Mouse (Mus musculus) hindbrain, postnatal 0 days (tissue): ENCODE data around the gene Rbm24. TPM values are rescaled to one million over a fixed set of nuclear protein-coding genes. Genes with fewer than 3 reads are reported as not detected.

ENCODE experiments used
- ATAC-seq: fragments of 200-750 bp; cut with Nextera tagmentation; 2 replicates; pipeline ENCODE4 v1.8.0; 2017; ENCODE audit warnings: mild to moderate bottlenecking, moderate TSS enrichment, moderate library complexity
- DNase-seq: peaks from one replicate; pipeline ENCODE4 v3.0.0-alpha.2; 2015; ENCODE audit warnings: low spot score
- H3K27ac ChIP-seq: fragments of 300-500 bp; sonication (generic); 2 replicates; pipeline ENCODE4 v1.5.1; 2014; ENCODE audit warnings: mild to moderate bottlenecking
- H3K27me3 ChIP-seq: fragments of 300-500 bp; sonication (generic); 2 replicates; pipeline ENCODE4 v1.6.1; 2014; ENCODE audit warnings: low read length, mixed read lengths; ENCODE audit not compliant: insufficient read depth
- H3K36me3 ChIP-seq: fragments of 300-500 bp; sonication (generic); 2 replicates; pipeline ENCODE4 v1.6.1; 2014; ENCODE audit warnings: low read length, mixed read lengths; ENCODE audit not compliant: insufficient read depth
- H3K4me1 ChIP-seq: fragments of 300-500 bp; sonication (generic); 2 replicates; pipeline ENCODE4 v1.6.1; 2014; ENCODE audit warnings: antibody characterized with exemption, low read length, mixed read lengths; ENCODE audit not compliant: insufficient read depth
- H3K4me2 ChIP-seq: fragments of 300-500 bp; sonication (generic); 2 replicates; pipeline ENCODE4 v1.6.1; 2014; ENCODE audit warnings: low read depth, mild to moderate bottlenecking, low read length, moderate library complexity, mixed read lengths
- H3K4me3 ChIP-seq: fragments of 300-500 bp; sonication (generic); 2 replicates; pipeline ENCODE4 v1.5.1; 2014; ENCODE audit warnings: low read length
- H3K9ac ChIP-seq: fragments of 300-500 bp; sonication (generic); replicated peaks from 2 replicates; pipeline ENCODE4 v1.6.1; 2014; ENCODE audit warnings: mild to moderate bottlenecking, low read length, moderate library complexity, mixed read lengths
- H3K9me3 ChIP-seq: fragments of 300-500 bp; sonication (generic); 2 replicates; pipeline ENCODE4 v1.6.1; 2016; ENCODE audit warnings: low read length, mixed read lengths
- CTCF ChIP-seq: IDR thresholded peaks from 2 replicates; pipeline ENCODE4 v1.5.1; 2016; ENCODE audit warnings: antibody characterized with exemption, control low read depth, low read depth
- WGBS: fragments of 180-500 bp; shearing (Covaris S2); extraction: QIAGEN DNeasy Blood & Tissue Kit; methylation state at CpG from one replicate; pipeline ENCODE4 v1.1.7; 2014; 5-methylcytosine and 5-hydroxymethylcytosine counted together
- polyA plus RNA-seq: library from polyadenylated mRNA; unstranded; fragments of >200 nt; fragmentation: Nextera tagmentation; extraction: Ambion mirVana; gene quantifications from 2 replicates; pipeline ENCODE4 v1.2.1, GENCODE M21; 2015
- total RNA-seq: library from RNA; depleted of rRNA; stranded (reverse); fragments of >200 nt; gene quantifications from 2 replicates; pipeline ENCODE4 v1.2.3, GENCODE M21; 2014; rRNA removed

Rbm24 gene
- total and polyA plus RNA-seq, 2 experiments from 2014 or later = 1.9 to 22.1 TPM

DNA sequence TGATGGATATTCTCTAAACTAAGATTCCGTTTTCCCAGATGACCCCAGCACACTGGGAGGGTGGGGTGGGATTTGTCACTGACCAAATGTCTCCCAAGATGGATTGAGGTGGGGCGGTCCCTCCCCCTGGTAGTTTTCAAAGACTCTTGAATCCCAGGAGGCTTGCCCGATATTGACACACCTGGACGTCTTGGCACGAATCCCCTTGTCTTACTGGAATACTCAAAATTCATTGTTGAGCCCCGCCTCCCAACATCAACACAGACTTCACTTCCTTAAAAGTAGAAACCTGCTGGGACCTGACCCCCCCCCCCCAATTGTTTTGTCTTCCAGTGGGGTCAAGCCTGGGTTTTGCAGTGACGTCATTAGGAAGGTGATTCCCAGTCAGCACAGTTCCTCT is 32.4 kb downstream of the Rbm24 start:
- WGBS = 88% methylated on average over 7 of the region's 7 CpGs
- H3K4me1 ChIP-seq = no peaks in the 10 kb centered on the region
- no peak overlapping the region for H3K9ac ChIP-seq
- DNase-seq (no peak), ATAC-seq (no peak)
- H3K27ac ChIP-seq = no peak overlapping the region
- H3K9me3 ChIP-seq = no peaks in the 10 kb centered on the region
- H3K4me3 ChIP-seq = no peak overlapping the region
- H3K4me2 ChIP-seq = no peak overlapping the region
- TF ChIP-seq CTCF = no peak
- H3K27me3 ChIP-seq = no peaks in the 10 kb centered on the region
- no peaks in the 10 kb centered on the region for H3K36me3 ChIP-seq

DNA sequence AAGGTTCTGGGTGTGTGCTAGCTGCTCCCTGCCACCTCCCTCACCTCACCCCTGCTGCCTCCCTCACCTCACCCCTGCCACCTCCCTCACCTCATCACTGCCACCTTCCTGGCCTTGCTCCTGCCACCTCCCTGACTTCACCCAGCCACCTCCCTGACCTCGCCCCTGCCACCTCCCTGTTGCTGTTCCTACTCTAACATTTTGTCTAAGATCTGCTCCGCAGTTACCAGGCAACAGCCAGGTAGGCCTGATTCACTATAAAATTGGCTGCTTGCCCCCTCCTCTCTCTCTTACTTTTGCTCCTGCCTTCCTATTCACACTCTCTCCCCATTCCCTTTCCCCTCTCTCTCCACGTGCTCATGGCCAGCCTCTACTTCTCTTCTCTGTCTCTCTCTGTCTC is 33.3 kb downstream of the Rbm24 start:
- ATAC-seq = no peak
- H3K4me1 ChIP-seq = no peaks in the 10 kb centered on the region
- TF ChIP-seq CTCF = no peak
- 59% methylated on average over 3 of the region's 3 CpGs for WGBS
- peak; percentile 38 for DNase-seq
- no peak overlapping the region for H3K9ac ChIP-seq
- H3K27ac ChIP-seq = no peak overlapping the region
- no peaks in the 10 kb centered on the region for H3K9me3 ChIP-seq
- no peaks in the 10 kb centered on the region for H3K36me3 ChIP-seq
- no peaks in the 10 kb centered on the region for H3K27me3 ChIP-seq
- no peak overlapping the region for H3K4me2 ChIP-seq
- H3K4me3 ChIP-seq = no peak overlapping the region

DNA sequence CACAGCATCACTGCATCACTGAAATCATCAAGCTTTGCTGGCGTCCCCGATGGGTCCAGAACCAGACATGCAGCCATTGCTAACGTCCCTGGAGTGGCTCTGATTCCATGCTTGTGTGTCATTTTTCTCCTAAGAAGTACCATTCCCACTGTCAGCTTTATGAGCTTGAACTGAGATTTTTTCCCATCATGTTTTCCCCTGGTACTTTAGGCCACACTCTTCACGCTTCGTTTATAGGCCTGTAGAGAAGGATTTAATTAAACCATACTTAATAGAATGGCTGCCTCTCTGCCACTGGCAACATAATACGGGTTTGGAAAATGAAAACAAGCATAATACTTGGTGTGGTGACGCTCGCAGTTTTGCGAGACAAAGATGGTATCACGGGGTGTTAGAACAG is 41.3 kb downstream of the Rbm24 start:
- 46% methylated on average over 10 of the region's 10 CpGs for WGBS
- ATAC-seq (0 out of 2 replicates have a peak, but pooled peaks have one; percentile 24), DNase-seq (peak; percentile 40)
- Histone ChIP-seq H3K36me3 (no peaks in the 10 kb centered on the region), H3K4me3 (no peak overlapping the region), H3K27me3 (no peaks in the 10 kb centered on the region), H3K4me2 (no peak overlapping the region), H3K9me3 (no peaks in the 10 kb centered on the region), H3K4me1 (no peaks in the 10 kb centered on the region; the same call in 1 of the 2 replicates), H3K9ac (no peak overlapping the region), H3K27ac (no peak overlapping the region)
- no peak for TF ChIP-seq CTCF

DNA sequence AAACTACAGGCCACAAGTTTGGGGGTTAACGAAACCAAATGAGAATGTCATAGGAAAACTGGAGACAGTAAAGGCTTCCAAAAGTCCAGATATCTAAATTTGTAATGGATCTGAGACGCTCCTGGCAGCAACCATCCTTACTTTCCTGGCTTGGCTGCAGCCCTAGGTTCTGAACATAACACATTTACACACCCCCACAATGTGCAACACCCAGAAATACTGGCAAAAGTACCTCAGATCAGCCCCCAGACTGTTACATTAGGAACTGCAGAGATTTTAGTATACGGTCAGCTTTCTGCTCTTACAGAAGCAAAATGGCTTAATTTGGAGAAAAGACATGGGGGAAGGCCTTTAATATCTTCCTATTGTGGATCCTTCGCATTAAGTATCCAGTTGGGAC is 44.0 kb downstream of the Rbm24 start:
- ATAC-seq (no peak), DNase-seq (no peak)
- 91% methylated on average over 4 of the region's 4 CpGs for WGBS
- no peaks in the 10 kb centered on the region for H3K36me3 ChIP-seq
- no peak overlapping the region for H3K4me2 ChIP-seq
- H3K4me3 ChIP-seq = no peak overlapping the region
- no peaks in the 10 kb centered on the region; the same call in 1 of the 2 replicates for H3K4me1 ChIP-seq
- TF ChIP-seq CTCF = no peak
- no peaks in the 10 kb centered on the region for H3K27me3 ChIP-seq
- no peak overlapping the region for H3K27ac ChIP-seq
- no peaks in the 10 kb centered on the region for H3K9me3 ChIP-seq
- H3K9ac ChIP-seq = no peak overlapping the region

DNA sequence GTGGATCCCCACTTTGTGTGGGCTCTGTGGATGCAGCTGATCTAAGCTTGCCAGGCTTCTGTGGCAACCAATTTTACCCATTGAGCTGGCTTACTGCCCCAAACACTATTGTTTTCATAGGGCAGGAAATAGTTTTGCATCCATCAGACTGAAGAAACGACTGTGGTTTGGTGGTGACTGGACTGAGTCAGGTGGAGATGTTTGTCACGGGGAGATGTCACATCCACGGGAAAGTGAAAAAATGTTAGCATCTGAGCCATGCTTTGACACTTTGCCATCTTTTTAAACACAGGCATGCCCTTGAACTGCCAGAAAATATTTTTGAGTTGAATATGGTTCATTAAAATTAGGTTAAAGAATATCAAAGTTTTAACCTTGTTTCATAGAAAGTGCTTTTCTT is 45.5 kb downstream of the Rbm24 start:
- Histone ChIP-seq H3K36me3 (no peaks in the 10 kb centered on the region), H3K9me3 (no peaks in the 10 kb centered on the region), H3K4me2 (no peak overlapping the region), H3K4me3 (no peak overlapping the region), H3K27me3 (no peaks in the 10 kb centered on the region), H3K27ac (no peak overlapping the region), H3K4me1 (no peaks in the 10 kb centered on the region; the same call in 1 of the 2 replicates), H3K9ac (no peak overlapping the region)
- WGBS = 69% methylated on average over 3 of the region's 3 CpGs
- TF ChIP-seq CTCF = no peak
- ATAC-seq (no peak), DNase-seq (no peak)

DNA sequence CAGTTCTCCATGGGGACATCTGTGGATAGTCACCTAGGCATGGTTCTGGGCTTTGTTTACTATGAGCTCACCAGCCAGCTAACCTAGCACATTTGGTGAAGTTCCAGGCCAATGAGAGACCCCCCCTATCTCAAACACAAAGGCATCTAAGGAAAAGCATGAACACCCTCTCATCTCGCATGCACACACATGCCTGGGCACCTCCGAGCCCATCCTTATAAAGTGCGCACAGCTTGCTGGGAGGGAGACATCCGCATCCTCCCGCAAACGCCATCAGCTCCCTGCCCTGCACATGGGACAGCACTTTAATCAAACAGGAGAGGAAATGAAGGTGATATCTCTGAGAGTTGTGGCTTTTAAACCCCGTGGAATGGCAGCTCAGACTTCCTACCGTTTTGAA is 50.0 kb downstream of the Rbm24 start:
- Histone ChIP-seq H3K27me3 (no peaks in the 10 kb centered on the region), H3K36me3 (no peaks in the 10 kb centered on the region), H3K4me1 (no peaks in the 10 kb centered on the region), H3K9ac (no peak overlapping the region), H3K4me2 (no peak overlapping the region), H3K9me3 (no peaks in the 10 kb centered on the region), H3K27ac (no peak overlapping the region), H3K4me3 (no peak overlapping the region)
- no peak for DNase-seq
- no peak for ATAC-seq
- no peak for TF ChIP-seq CTCF
- 67% methylated on average over 8 of the region's 8 CpGs for WGBS

DNA sequence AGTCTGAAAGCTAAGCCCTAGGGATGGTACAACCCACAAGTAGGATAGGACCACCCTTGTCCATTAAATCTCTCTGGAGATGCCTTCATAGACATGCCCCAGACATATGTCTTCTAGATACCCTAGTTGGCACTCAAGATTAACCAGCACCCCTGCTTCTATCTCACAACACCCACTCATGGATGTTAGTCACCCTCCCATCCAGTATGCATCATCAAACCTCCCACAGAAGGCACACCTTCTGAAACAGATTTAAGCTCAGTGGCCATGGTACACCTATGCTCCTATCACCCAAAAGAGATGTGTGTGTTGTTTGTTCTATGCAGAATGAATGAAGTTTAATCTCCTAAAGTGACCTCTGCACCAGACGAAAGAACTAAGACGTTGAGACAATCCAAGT is 51.3 kb downstream of the Rbm24 start:
- no peak overlapping the region for H3K4me3 ChIP-seq
- no peak overlapping the region for H3K27ac ChIP-seq
- no peaks in the 10 kb centered on the region for H3K9me3 ChIP-seq
- DNase-seq (no peak), ATAC-seq (no peak)
- H3K27me3 ChIP-seq = no peaks in the 10 kb centered on the region
- H3K4me1 ChIP-seq = no peaks in the 10 kb centered on the region
- H3K36me3 ChIP-seq = no peaks in the 10 kb centered on the region
- no peak for TF ChIP-seq CTCF
- no peak overlapping the region for H3K9ac ChIP-seq
- no peak overlapping the region for H3K4me2 ChIP-seq
- WGBS = 90% methylated on average over 2 of the region's 2 CpGs

Other genes with a start within 250 kb of the Rbm24 start
- not detected in 2 replicates for gene Stmnd1, start 144.7 kb upstream of the Rbm24 start, total RNA-seq
- 0.31 TPM in 1 of 2 replicates, not detected in the other for gene Stmnd1, start 144.7 kb upstream of the Rbm24 start, polyA plus RNA-seq
- 16.6 and 19.9 TPM in 2 replicates for gene Cap2, start 83.4 kb downstream of the Rbm24 start, total RNA-seq
- gene Cap2, start 83.4 kb downstream of the Rbm24 start, polyA plus RNA-seq = 9.3 and 9.4 TPM in 2 replicates